Mouse (Mus musculus) stomach, postnatal 0 days (tissue): ENCODE data around the gene Gm21988. TPM values are rescaled to one million over a fixed set of nuclear protein-coding genes. Genes with fewer than 3 reads are reported as not detected.

ENCODE experiments used
- ATAC-seq: fragments of 200-750 bp; cut with Nextera tagmentation; 2 replicates; pipeline ENCODE4 v1.8.0; 2017; ENCODE audit not compliant: low FRiP score, low TSS enrichment
- DNase-seq: peaks from one replicate; pipeline ENCODE4 v3.0.0-alpha.2; 2016; ENCODE audit warnings: low spot score
- H3K27ac ChIP-seq: fragments of 300-500 bp; sonication (generic); replicated peaks from 2 replicates; pipeline ENCODE4 v1.5.1; 2014; ENCODE audit warnings: mild to moderate bottlenecking, control low read depth
- H3K27me3 ChIP-seq: fragments of 300-500 bp; sonication (generic); 2 replicates; pipeline ENCODE4 v1.6.1; 2014; ENCODE audit warnings: low read length; ENCODE audit not compliant: control insufficient read depth, insufficient read depth
- H3K36me3 ChIP-seq: fragments of 300-500 bp; sonication (generic); 2 replicates; pipeline ENCODE4 v1.6.1; 2014; ENCODE audit warnings: low read length, mixed read lengths; ENCODE audit not compliant: control insufficient read depth, insufficient read depth
- H3K4me1 ChIP-seq: fragments of 300-500 bp; sonication (generic); replicated peaks from 2 replicates; pipeline ENCODE4 v1.6.1; 2014; ENCODE audit warnings: antibody characterized with exemption; ENCODE audit not compliant: control insufficient read depth, insufficient read depth
- H3K4me2 ChIP-seq: fragments of 300-500 bp; sonication (generic); replicated peaks from 2 replicates; pipeline ENCODE4 v1.6.1; 2014; ENCODE audit warnings: low read depth, mild to moderate bottlenecking, control low read depth, moderate library complexity
- H3K4me3 ChIP-seq: fragments of 300-500 bp; sonication (generic); 2 replicates; pipeline ENCODE4 v1.5.1; 2014; ENCODE audit warnings: low read depth, low read length, control low read depth
- H3K9ac ChIP-seq: fragments of 300-500 bp; sonication (generic); 2 replicates; pipeline ENCODE4 v1.6.1; 2014; ENCODE audit warnings: mild to moderate bottlenecking, low read length, control low read depth, mixed read lengths
- H3K9me3 ChIP-seq: fragments of 300-500 bp; sonication (generic); 2 replicates; pipeline ENCODE4 v1.6.1; 2016; ENCODE audit warnings: low read length; ENCODE audit not compliant: control insufficient read depth
- CTCF ChIP-seq: IDR thresholded peaks from 2 replicates; pipeline ENCODE4 v1.5.1; 2016; ENCODE audit warnings: antibody characterized with exemption, low read depth, mild to moderate bottlenecking, moderate library complexity
- EP300 ChIP-seq: optimal IDR thresholded peaks from 2 replicates; pipeline ENCODE3; 2016; ENCODE audit warnings: antibody characterized with exemption
- WGBS: fragments of 180-500 bp; shearing (Covaris S2); extraction: QIAGEN DNeasy Blood & Tissue Kit; methylation state at CpG from one replicate; pipeline ENCODE4 v1.1.7; 2014; 5-methylcytosine and 5-hydroxymethylcytosine counted together
- polyA plus RNA-seq: library from polyadenylated mRNA; unstranded; fragments of >200 nt; fragmentation: Nextera tagmentation; extraction: Ambion mirVana; gene quantifications from 2 replicates; pipeline ENCODE4 v1.2.1, GENCODE M21; 2015

Gene Gm21988
- polyA plus RNA-seq, 1 experiment from 2014 or later, result 10.1 TPM

- no peaks in the 10 kb centered on the region for H3K36me3 ChIP-seq
- DNase-seq (no peak), ATAC-seq (no peak)
- 80% methylated on average over 9 of the region's 9 CpGs for WGBS
- no peak overlapping the region for H3K9ac ChIP-seq
- no peak for TF ChIP-seq EP300
- no peak for TF ChIP-seq CTCF
- no peaks in the 10 kb centered on the region for H3K9me3 ChIP-seq
- H3K4me3 ChIP-seq, result no peak overlapping the region
- no peaks in the 10 kb centered on the region for H3K27me3 ChIP-seq
- no peaks in the 10 kb centered on the region; the same call in 1 of the 2 replicates for H3K4me1 ChIP-seq
- 0 out of 2 replicates have a peak overlapping the region, but pooled peaks have one; percentile 13 for H3K27ac ChIP-seq
- H3K4me2 ChIP-seq, result no peak overlapping the region
Observed at GRCm38 (mm10) chr11:70223724-70224123, 15.9 kb downstream of the Gm21988 start.

- H3K27ac ChIP-seq, result peak overlapping the region; percentile 84
- H3K9ac ChIP-seq, result peak overlapping the region; percentile 53
- H3K27me3 ChIP-seq, result no peaks in the 10 kb centered on the region
- no peaks in the 10 kb centered on the region for H3K36me3 ChIP-seq
- H3K9me3 ChIP-seq, result no peaks in the 10 kb centered on the region
- H3K4me1 ChIP-seq, result no peaks in the 10 kb centered on the region; the same call in 1 of the 2 replicates
- WGBS, result 14% methylated on average over 14 of the region's 14 CpGs
- H3K4me3 ChIP-seq, result peak overlapping the region; percentile 48
- TF ChIP-seq EP300, result no peak
- no peak for TF ChIP-seq CTCF
- DNase-seq (no peak), ATAC-seq (peak; percentile 18)
- H3K4me2 ChIP-seq, result peak overlapping the region; percentile 92
Observed at GRCm38 (mm10) chr11:70221603-70222500, 17.8 kb downstream of the Gm21988 start.

- Histone ChIP-seq H3K27me3 (no peaks in the 10 kb centered on the region), H3K4me3 (peak within 1 kb of the TSS; percentile 48), H3K9ac (peak within 1 kb of the TSS; percentile 67), H3K9me3 (no peaks in the 10 kb centered on the region), H3K36me3 (no peaks in the 10 kb centered on the region), H3K4me1 (no peaks in the 10 kb centered on the region), H3K27ac (peak within 1 kb of the TSS; percentile 84), H3K4me2 (peak within 1 kb of the TSS; percentile 92)
- TF ChIP-seq EP300 (no peak), CTCF (no peak)
- DNase-seq (peak; percentile 95), ATAC-seq (peak; percentile 92)
- under 1% methylated on average over 28 of the region's 28 CpGs for WGBS
Observed at GRCm38 (mm10) chr11:70220731-70221602, 18.7 kb downstream of the Gm21988 start, which contains the start of gene Slc16a13. TSS of gene Slc16a13 (minus strand) at chr11:70221064.

GRCm38 (mm10) chr11:70220323-70220722 lies 19.3 kb downstream of the Gm21988 start:
- WGBS, result 2% methylated on average over 23 of the region's 24 CpGs
- no peaks in the 10 kb centered on the region for H3K36me3 ChIP-seq
- no peaks in the 10 kb centered on the region for H3K9me3 ChIP-seq
- H3K4me2 ChIP-seq, result peak overlapping the region; percentile 92
- TF ChIP-seq CTCF (no peak), EP300 (no peak)
- no peaks in the 10 kb centered on the region for H3K4me1 ChIP-seq
- H3K27ac ChIP-seq, result peak overlapping the region; percentile 84
- H3K9ac ChIP-seq, result peak overlapping the region; percentile 67
- no peaks in the 10 kb centered on the region for H3K27me3 ChIP-seq
- ATAC-seq (no peak), DNase-seq (no peak)
- H3K4me3 ChIP-seq, result peak overlapping the region; percentile 48

GRCm38 (mm10) chr11:70219873-70220272 lies 19.8 kb downstream of the Gm21988 start:
- ATAC-seq, result no peak
- 55% methylated on average over 7 of the region's 7 CpGs for WGBS

More at GRCm38 (mm10) chr11:70219873-70220272, 19.8 kb downstream of the Gm21988 start:
- no peaks in the 10 kb centered on the region for H3K36me3 ChIP-seq
- peak overlapping the region; percentile 67 for H3K9ac ChIP-seq
- peak overlapping the region; percentile 92 for H3K4me2 ChIP-seq
- no peaks in the 10 kb centered on the region for H3K27me3 ChIP-seq
- H3K9me3 ChIP-seq, result no peaks in the 10 kb centered on the region
- peak overlapping the region; percentile 48 for H3K4me3 ChIP-seq
- DNase-seq, result no peak
- H3K27ac ChIP-seq, result peak overlapping the region; percentile 84
- no peaks in the 10 kb centered on the region for H3K4me1 ChIP-seq
- TF ChIP-seq EP300 (no peak), CTCF (no peak)
